Mouse (Mus musculus) embryonic facial prominence, embryonic 15.5 days (tissue): Measurements from ENCODE around the gene Ak1. TPM values are rescaled to one million over a fixed set of nuclear protein-coding genes. Genes with fewer than 3 reads are reported as not detected.

Experiments
- ATAC-seq: fragments of 200-750 bp; cut with Nextera tagmentation; 2 replicates; pipeline ENCODE4 v1.8.0; 2017; ENCODE audit warnings: low read depth, moderate TSS enrichment; ENCODE audit not compliant: insufficient number of reproducible peaks, low FRiP score, low TSS enrichment
- H3K27ac ChIP-seq: fragments of 300-500 bp; sonication (generic); replicated peaks from 2 replicates; pipeline ENCODE4 v1.5.1; 2015; ENCODE audit warnings: mild to moderate bottlenecking, inconsistent platforms
- H3K27me3 ChIP-seq: fragments of 300-500 bp; sonication (generic); 2 replicates; pipeline ENCODE4 v1.6.1; 2015; ENCODE audit warnings: inconsistent platforms
- H3K36me3 ChIP-seq: fragments of 300-500 bp; sonication (generic); 2 replicates; pipeline ENCODE4 v1.6.1; 2015; ENCODE audit warnings: mild to moderate bottlenecking, inconsistent platforms
- H3K4me1 ChIP-seq: fragments of 300-500 bp; sonication (generic); 2 replicates; pipeline ENCODE4 v1.6.1; 2015; ENCODE audit warnings: inconsistent platforms
- H3K4me2 ChIP-seq: fragments of 300-500 bp; sonication (generic); replicated peaks from 2 replicates; pipeline ENCODE4 v1.6.1; 2015; ENCODE audit warnings: mild to moderate bottlenecking, inconsistent platforms
- H3K4me3 ChIP-seq: fragments of 300-500 bp; sonication (generic); replicated peaks from 2 replicates; pipeline ENCODE4 v1.5.1; 2015; ENCODE audit warnings: mild to moderate bottlenecking, inconsistent platforms
- H3K9ac ChIP-seq: fragments of 300-500 bp; sonication (generic); 2 replicates; pipeline ENCODE4 v1.6.1; 2015; ENCODE audit warnings: inconsistent platforms
- H3K9me3 ChIP-seq: fragments of 300-500 bp; sonication (generic); replicated peaks from 2 replicates; pipeline ENCODE4 v1.6.1; 2016; ENCODE audit warnings: inconsistent platforms
- WGBS: fragments of 180-500 bp; shearing (Covaris S2); methylation state at CpG from one replicate; pipeline ENCODE4 v1.1.7; 2015; 5-methylcytosine and 5-hydroxymethylcytosine counted together
- polyA plus RNA-seq: library from polyadenylated mRNA; unstranded; fragments of >200 nt; fragmentation: Nextera tagmentation; extraction: Ambion mirVana; gene quantifications from 2 replicates; pipeline ENCODE4 v1.2.1, GENCODE M21; 2015

Ak1 gene
- polyA plus RNA-seq, 1 experiment from 2014 or later: 67.9 TPM

DNA sequence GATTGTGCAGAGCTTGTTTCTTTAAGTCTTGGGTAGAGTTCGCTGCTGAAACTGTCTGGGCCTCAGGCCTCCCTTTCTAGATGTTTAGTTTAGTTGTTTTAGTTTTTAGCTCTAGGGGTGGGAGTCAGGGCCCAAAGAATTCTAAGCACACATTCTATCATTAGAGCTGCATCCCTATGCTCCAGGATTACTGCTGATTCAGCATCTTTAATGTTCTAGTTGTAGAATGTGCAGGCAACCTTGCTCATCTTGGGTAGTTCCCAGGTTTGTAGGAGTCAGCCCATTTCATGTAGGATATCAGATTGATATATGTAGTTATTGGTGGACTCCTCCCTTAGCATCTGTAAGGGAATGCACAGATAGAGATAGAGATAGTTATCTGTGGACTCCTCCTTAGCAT is 4.4 kb upstream of the Ak1 start:
- H3K4me1 ChIP-seq: peaks cover 27% of the 10 kb centered on the region
- no peaks in the 10 kb centered on the region for H3K9me3 ChIP-seq
- H3K27ac ChIP-seq: no peak overlapping the region
- H3K27me3 ChIP-seq: no peaks in the 10 kb centered on the region
- 100% methylated on average over 1 of the region's 1 CpGs for WGBS
- H3K4me3 ChIP-seq: no peak overlapping the region
- H3K9ac ChIP-seq: no peak overlapping the region
- ATAC-seq: no peak
- H3K4me2 ChIP-seq: no peak overlapping the region
- peaks cover 53% of the 10 kb centered on the region for H3K36me3 ChIP-seq

DNA sequence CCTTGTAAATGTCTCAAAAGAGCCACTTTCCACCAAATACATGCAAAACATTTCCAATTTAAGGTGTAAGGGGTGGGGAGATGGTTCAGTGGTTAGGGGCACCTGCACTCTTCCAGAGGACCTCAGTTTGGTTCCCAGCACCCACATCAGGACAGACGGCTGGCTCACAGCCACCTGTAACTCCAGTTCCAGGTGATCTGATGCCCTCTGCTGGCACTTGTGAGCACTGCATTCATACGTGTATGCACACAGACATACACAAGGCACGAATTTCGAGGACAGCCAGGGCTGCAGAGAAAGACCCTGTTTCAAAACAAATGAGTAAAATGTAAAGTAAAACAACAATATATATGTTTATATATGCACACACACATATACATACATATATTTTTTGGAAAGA is 4.0 kb upstream of the Ak1 start:
- peaks cover 49% of the 10 kb centered on the region for H3K36me3 ChIP-seq
- no peak overlapping the region for H3K9ac ChIP-seq
- H3K4me1 ChIP-seq: peaks cover 27% of the 10 kb centered on the region
- H3K27me3 ChIP-seq: no peaks in the 10 kb centered on the region
- no peak for ATAC-seq
- H3K4me3 ChIP-seq: no peak overlapping the region
- no peak overlapping the region for H3K27ac ChIP-seq
- 91% methylated on average over 4 of the region's 4 CpGs for whole genome bisulfite sequencing
- H3K4me2 ChIP-seq: no peak overlapping the region
- H3K9me3 ChIP-seq: no peaks in the 10 kb centered on the region

DNA sequence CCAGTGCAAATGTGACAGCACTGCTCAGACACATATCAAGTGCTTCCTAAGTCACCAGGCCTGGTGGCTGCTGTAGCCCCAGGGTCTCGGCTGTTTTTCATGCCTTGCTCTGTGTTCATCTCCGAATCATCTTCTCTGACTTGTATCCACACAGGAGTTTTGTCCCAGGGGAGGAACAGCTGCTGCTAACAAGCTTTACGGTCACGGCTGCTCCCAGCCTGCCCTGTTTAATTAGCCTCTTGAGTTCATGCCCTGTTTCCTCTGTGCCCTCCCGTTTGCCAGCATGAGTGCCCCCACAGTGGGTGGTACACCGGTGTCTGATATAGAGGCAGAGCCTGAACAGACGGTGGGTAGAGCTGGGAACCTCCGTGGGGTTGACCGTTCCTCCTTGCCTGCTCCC is 3.5 kb upstream of the Ak1 start:
- ATAC-seq: no peak
- no peak overlapping the region for H3K27ac ChIP-seq
- H3K36me3 ChIP-seq: peaks cover 47% of the 10 kb centered on the region
- H3K4me3 ChIP-seq: no peak overlapping the region
- H3K4me2 ChIP-seq: no peak overlapping the region
- 63% methylated on average over 9 of the region's 9 CpGs for WGBS
- H3K9me3 ChIP-seq: no peaks in the 10 kb centered on the region
- no peaks in the 10 kb centered on the region for H3K27me3 ChIP-seq
- peaks cover 27% of the 10 kb centered on the region for H3K4me1 ChIP-seq
- no peak overlapping the region for H3K9ac ChIP-seq

DNA sequence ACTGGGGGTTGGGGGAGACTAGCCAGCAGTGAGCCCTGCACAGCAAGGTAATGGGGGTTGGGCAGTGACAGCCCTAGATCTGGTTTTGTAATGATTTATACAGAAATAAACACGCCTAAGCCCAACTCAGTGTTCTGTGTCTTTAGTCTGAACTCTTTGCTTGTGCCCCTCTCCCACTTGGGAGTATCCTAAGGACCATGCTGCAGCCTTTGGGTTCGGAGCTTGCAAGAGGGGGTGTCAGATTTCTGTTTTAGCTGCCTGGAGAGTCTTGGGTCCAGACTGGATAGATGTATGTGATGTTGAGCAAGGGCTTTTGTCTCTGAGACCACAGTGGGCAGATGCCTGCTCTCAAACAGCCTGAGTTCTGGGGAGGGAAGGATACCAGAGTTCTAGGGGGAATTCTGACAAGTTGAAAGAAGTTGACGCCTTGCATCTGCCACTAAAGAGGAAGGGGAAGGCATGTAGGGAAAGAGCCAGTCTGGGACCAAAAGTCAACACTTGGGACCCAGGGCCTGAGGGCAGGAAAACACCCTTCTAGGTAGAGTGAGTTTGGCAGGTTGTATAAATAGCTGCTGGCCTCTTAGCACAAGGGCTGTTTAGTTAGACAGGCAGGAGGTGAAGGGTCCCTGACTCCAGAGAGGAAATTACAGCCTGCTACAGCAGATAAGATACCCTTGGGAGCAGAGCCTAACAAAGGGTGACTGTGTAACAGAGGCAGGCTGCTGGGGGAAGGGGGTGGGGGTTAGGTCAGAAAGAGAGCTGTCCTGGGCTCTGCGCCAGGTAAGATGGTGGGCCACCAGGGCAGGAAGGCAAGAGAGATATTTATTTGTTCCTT is 659 bp upstream of the Ak1 start:
- Histone ChIP-seq H3K27me3 (no peaks in the 10 kb centered on the region), H3K9me3 (no peaks in the 10 kb centered on the region), H3K27ac (peak overlapping the region; percentile 78), H3K36me3 (peaks cover 28% of the 10 kb centered on the region), H3K4me2 (no peak overlapping the region), H3K4me3 (no peak overlapping the region), H3K4me1 (peaks cover 40% of the 10 kb centered on the region), H3K9ac (no peak overlapping the region)
- ATAC-seq: peak; percentile 48; the same call in 1 of the 2 replicates
- WGBS: 27% methylated on average over 4 of the region's 4 CpGs

DNA sequence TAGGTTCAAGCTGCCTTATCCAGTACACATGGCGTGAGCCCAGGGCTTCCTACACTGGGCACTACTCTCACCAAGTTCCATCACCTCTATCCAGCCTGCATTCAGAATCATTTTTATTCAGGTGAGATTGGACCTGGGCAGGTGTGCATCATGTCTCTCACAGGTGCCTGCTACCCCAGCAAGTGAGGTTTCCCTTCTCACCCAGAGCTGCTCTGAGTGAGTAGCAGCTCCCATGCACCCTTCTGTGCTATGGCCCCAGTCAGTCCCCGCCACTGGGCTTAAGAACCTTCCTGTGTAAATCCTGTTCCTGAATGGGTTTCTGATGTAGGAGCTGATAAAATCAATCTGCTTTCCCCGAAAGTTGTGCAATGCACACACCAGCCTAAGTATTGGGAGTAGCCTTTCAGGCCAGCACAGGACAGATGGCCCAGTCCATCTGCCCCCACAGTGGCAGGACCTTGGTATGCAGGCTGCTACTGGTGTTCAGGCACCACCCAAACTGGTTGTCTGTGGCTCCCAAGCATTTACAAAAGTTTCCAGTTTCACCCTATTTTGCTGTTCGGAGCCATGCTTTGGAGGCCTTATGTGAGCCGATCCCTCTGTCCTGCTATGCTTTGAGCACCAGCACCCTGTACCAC is 2.7 kb downstream of the Ak1 start:
- peaks cover 69% of the 10 kb centered on the region for H3K4me1 ChIP-seq

DNA sequence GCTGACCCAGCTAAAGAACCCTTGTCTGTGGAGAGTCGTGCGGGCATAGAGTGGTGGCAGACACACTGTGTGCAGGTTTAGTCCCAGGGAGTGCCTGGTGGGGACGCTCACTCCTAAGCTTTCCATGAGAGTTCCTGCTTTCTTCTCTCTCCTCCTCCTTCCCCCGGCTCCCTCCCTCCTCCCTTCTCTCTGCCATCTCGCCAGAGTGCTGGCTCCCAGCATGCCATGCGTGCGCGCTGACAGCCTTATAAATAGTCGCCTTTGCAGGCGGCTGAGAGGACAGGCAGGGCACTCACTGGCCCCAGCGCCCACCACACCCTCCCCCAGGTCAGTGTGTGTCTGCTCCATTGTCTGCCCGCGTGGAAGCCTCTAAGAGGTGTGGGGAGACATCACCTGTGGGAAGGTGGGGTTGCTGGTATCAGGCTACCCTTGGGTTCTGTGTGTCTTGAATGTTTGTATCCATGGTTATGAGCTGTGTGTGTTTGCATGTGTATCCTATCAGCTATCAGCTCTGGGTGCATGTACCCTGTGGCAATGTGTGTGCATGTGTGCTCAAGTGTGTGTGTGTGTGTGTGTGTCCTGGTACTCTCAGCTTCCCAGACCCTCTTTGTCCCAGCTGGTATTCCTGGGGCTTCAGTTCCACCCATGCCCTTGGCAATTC is 3.8 kb downstream of the Ak1 start:
- 3% methylated on average over 13 of the region's 13 CpGs for WGBS
- H3K4me1 ChIP-seq: peaks cover 66% of the 10 kb centered on the region
- H3K9me3 ChIP-seq: no peaks in the 10 kb centered on the region
- peak overlapping the region; percentile 65 for H3K27ac ChIP-seq
- H3K27me3 ChIP-seq: no peaks in the 10 kb centered on the region
- peak overlapping the region; percentile 11 for H3K4me3 ChIP-seq
- peak overlapping the region; percentile 55 for H3K4me2 ChIP-seq
- 0 out of 2 replicates have a peak overlapping the region, but pooled peaks have one; percentile 23 for H3K9ac ChIP-seq
- no peaks in the 10 kb centered on the region for H3K36me3 ChIP-seq
- no peak; the same call in 1 of the 2 replicates for ATAC-seq

More for the DNA sequence above, 2.7 kb downstream of the Ak1 start:
- no peak for ATAC-seq
- H3K27me3 ChIP-seq: no peaks in the 10 kb centered on the region
- no peak overlapping the region for H3K4me2 ChIP-seq
- H3K4me3 ChIP-seq: no peak overlapping the region
- H3K9ac ChIP-seq: no peak overlapping the region
- 66% methylated on average over 5 of the region's 5 CpGs for WGBS
- H3K36me3 ChIP-seq: 0 out of 2 replicates have a peak, but pooled peaks cover 4% of the 10 kb centered on the region
- no peaks in the 10 kb centered on the region for H3K9me3 ChIP-seq
- H3K27ac ChIP-seq: no peak overlapping the region

DNA sequence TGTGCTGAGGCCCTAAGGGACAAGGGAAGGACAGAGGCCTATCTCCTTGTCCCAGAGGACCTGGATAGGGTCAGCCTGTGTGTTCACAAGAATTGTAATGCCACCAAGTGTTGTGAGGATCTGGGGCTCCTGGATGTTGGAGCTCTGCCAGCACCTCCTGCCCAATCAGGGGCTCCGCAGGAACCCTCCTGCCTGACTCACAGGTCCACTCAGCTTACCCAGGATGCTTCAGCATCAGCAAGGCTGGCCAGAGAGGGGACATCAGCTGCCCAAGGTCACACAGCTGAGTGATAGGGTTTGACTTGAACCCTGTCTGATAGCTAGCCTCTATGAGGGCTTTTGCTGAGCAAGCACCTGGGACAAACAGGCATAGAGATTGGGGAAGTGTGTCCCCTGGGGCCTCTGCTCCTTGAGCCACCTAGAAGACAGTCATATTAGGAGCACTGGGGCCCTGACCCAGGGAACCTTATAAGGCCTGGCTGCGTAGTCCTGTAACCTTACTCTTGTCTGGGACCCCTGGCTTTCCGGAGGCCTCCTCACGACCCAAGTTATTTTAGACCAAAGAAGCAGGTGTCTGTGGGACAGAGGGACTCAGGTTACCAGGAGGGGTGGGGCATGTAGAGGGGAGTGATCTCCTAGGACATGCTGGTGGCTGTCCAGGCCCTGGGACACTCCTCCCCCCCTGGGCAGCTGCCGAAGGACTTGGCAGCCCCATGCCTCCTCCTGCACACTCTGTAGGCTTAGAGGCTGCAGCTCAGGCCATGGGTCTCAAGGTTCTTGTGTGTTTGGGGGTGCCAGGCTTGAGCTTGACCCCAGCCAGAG is 4.5 kb downstream of the Ak1 start:
- Histone ChIP-seq H3K36me3 (no peaks in the 10 kb centered on the region), H3K9ac (no peak overlapping the region), H3K4me3 (peak overlapping the region; percentile 11), H3K27me3 (no peaks in the 10 kb centered on the region), H3K27ac (peak overlapping the region; percentile 65), H3K4me1 (peaks cover 58% of the 10 kb centered on the region), H3K9me3 (no peaks in the 10 kb centered on the region), H3K4me2 (peak overlapping the region; percentile 55)
- 37% methylated on average over 5 of the region's 5 CpGs for WGBS
- ATAC-seq: peak; percentile 11

DNA sequence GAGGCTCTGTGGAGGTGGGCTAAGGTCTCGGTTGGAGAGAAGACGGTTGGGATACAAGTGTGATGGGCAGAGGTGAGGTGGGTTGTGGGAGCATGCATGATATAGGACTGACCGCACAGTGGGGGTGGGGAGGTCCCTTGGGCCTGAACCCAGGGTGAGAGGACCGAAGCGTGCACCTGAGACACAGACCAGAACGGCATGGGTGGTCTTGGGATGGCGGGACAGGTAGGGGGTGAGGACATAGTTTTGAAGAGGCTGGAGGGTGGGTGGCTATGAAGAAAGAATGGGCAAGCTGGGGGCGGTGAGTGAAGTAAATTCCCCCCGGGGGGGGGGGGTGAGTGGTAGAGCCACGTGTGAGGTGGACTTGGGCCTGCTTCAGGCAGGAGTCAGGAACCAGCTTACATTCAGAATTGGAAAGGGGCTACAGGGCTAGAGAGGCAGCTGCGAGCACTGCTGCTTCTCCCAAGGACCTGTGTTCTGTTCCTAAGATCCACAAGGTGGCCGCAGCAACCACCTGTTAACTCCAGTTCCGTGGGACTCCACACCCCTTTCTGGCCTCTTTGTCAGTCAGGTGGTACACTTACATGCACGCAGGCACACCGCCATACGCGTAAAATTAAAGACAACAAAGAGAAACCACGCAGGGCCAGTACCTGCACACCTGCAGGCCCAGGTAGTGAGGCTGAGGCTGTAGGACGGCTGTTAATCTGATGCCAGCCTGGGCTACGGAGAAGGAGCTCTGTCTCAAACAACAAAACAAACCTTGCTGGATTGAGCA is 5.9 kb downstream of the Ak1 start:
- no peak overlapping the region for H3K4me3 ChIP-seq
- H3K9ac ChIP-seq: no peak overlapping the region
- no peaks in the 10 kb centered on the region for H3K36me3 ChIP-seq
- peak overlapping the region; percentile 84; the same call in 1 of the 2 replicates for H3K27ac ChIP-seq
- H3K4me1 ChIP-seq: peaks cover 57% of the 10 kb centered on the region
- no peaks in the 10 kb centered on the region for H3K9me3 ChIP-seq
- 60% methylated on average over 20 of the region's 20 CpGs for WGBS
- no peak overlapping the region for H3K4me2 ChIP-seq
- H3K27me3 ChIP-seq: no peaks in the 10 kb centered on the region
- no peak for ATAC-seq

DNA sequence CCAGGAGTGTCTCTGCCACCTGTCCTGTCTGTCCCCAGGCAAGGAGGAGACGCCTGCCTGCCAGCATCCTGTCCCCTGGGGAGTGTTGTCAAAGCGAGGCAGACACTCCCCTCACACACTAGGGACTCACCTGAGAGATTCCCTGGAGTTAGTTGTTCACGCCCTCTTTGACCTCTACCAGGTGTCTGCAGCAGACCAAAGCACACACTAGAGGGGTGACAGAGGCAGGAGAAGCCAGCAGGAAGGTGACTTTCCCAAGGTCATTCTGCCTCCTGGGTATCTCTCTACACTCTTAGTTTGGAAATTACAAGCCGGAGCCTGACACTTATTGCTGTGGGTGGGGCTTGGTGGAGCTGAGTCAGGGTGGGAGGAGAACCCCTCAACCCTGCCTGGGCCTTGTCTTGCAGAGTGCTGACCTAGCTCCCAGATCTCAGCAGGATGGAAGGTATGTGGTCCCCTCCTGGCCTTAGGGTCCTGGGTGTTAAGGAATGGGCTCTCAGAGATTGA is 6.5 kb downstream of the Ak1 start:
- 45% methylated on average over 4 of the region's 4 CpGs for WGBS
- H3K4me2 ChIP-seq: 0 out of 2 replicates have a peak overlapping the region, but pooled peaks have one; percentile 19
- no peak overlapping the region for H3K4me3 ChIP-seq
- H3K36me3 ChIP-seq: no peaks in the 10 kb centered on the region
- no peak for ATAC-seq
- peaks cover 58% of the 10 kb centered on the region for H3K4me1 ChIP-seq
- no peaks in the 10 kb centered on the region for H3K27me3 ChIP-seq
- peak overlapping the region; percentile 84 for H3K27ac ChIP-seq
- H3K9me3 ChIP-seq: no peaks in the 10 kb centered on the region
- H3K9ac ChIP-seq: no peak overlapping the region

DNA sequence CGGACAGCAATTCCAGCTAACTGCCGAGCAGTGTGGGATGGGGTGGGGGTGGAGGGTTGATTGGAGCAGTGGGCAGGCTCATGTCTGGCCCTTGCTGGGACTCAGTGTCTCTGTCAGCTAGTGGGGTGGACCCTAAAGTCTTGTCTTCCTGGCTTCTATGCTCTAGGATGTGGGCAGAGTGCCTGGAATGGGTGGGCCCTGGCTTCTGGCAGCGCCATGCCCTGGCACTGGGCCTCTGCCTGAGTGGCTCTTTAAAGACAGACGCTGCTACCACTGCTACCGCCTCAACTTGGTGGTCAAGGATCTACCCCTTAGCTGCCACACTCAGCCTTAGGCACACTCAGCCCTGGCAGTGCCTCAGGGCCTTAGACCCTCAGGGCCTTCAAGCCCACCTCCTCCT is 7.2 kb downstream of the Ak1 start:
- peak; percentile 39; the same call in 1 of the 2 replicates for ATAC-seq
- H3K4me2 ChIP-seq: peak overlapping the region; percentile 19
- H3K9ac ChIP-seq: no peak overlapping the region
- H3K4me1 ChIP-seq: peaks cover 64% of the 10 kb centered on the region
- peak overlapping the region; percentile 84 for H3K27ac ChIP-seq
- H3K36me3 ChIP-seq: no peaks in the 10 kb centered on the region
- H3K4me3 ChIP-seq: 0 out of 2 replicates have a peak overlapping the region, but pooled peaks have one; percentile 4
- H3K9me3 ChIP-seq: no peaks in the 10 kb centered on the region
- no peaks in the 10 kb centered on the region for H3K27me3 ChIP-seq
- 16% methylated on average over 5 of the region's 5 CpGs for WGBS
